Mouse (Mus musculus) urinary bladder, postnatal 14 days (tissue): ENCODE results near the gene Acoxl.

Source experiments
- DNase-seq: peaks from one replicate; pipeline ENCODE4 v3.0.0; 2021; ENCODE audit warnings: low spot score

Gene Acoxl

DNA sequence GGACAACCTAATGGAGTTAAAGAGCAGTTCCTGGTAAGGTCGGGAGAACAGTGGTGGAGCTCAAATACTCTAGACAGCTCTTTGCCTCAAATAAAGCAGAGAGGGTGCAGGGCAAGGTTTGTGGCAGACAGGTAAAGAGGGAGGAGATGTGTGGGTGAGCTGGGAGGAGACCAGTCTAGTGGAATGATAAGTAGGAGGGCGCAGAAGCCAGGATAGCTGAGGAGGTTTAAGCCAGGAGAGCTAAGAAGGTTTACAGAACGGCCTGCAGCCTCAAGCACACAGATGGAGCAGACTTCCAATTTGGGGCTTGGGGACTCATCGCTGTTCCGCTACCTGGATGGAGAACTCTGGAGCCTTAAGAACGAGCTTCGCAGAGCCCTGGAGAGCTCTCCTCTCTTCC is at the start of gene Acoxl:
Acoxl (plus strand) TSS at position 301 of the 400 bp plus-strand sequence.
- no peak for DNase-seq

DNA sequence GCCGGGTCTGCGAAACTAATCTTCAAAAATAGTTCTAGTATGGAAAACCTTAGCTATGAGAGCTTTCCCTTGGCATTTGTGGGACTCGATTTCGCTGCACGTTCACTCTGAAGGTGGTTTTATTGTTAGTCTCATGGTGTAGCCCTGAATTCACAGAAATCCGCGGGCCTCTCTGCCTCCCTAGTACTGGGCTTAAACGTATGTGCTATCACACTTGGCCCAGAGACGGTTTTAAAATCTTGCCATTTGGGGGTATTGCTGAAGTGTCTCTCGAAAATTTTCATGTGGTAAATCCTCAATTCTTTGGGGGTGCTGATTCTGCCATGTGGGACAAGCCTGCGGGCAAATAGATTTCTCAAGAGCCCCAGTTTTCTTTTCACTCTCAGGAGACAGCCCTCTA is 49.5 kb upstream of the Acoxl start:
- no peak for DNase-seq

DNA sequence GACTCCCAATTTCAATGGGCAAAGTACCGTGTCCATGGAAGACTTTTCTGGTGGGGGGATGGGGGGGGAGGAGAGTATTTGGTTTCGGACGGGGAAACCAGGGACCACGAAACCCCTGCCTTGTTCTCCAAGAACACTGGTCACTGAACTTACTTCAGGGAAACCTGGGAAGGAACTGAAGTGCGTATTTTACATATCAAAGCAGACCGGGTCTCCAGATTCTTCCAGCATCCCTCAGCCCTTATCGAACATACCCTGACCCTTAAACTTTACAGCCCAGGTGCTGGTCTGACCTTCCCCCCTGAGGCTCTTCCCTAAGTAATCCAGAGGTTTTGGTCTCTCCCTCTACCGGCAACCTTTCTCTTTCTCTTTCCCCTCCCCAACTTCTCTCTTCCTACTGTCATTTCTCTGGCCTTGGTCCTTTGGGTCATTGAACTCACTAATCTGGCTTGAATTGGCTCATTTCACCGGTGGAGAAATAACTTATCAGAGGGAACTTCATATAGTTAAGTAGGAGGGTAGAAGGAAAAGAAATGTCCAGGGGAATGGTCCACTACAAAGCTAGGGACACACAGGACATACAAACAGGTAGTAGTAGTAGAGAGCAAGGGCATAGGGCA is 48.9 kb upstream of the Acoxl start:
- no peak for DNase-seq

DNA sequence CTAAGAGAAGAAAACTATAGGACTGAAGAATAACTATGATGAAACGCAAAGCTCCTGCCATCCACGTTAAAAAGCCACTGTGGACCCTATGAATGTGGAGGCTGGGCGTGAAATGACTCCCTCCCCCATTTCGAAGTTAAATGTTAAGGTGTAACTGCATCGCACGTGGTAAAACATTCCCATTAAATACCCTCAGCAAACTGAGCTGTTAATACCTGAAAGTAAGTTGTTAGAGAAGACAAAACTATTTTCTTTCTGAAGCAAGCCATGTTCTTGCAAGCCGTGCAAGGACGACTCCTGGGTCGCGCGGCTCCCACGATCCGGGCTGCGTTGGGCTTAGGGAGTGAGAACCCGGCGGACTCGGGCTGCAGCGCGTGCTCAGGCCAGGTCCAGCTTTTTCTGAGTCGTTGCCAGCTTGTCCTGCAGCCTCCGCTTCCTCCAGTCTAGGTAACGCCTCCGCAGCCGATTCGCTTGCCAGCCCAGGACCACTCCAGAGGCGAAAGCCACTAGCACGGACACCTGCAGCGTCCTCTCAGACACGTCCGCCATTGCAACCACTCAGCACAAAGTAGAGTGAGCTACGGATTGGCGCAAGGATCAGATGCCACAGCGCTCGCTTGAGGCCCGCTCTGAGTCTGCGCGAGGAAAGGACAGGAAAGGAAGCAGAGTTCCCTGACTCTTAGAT is 46.6 kb upstream of the Acoxl start, which contains the start of gene Mtln:
Mtln (minus strand) TSS at position 570 of the 685 bp plus-strand sequence.
- peak; percentile 88 for DNase-seq

DNA sequence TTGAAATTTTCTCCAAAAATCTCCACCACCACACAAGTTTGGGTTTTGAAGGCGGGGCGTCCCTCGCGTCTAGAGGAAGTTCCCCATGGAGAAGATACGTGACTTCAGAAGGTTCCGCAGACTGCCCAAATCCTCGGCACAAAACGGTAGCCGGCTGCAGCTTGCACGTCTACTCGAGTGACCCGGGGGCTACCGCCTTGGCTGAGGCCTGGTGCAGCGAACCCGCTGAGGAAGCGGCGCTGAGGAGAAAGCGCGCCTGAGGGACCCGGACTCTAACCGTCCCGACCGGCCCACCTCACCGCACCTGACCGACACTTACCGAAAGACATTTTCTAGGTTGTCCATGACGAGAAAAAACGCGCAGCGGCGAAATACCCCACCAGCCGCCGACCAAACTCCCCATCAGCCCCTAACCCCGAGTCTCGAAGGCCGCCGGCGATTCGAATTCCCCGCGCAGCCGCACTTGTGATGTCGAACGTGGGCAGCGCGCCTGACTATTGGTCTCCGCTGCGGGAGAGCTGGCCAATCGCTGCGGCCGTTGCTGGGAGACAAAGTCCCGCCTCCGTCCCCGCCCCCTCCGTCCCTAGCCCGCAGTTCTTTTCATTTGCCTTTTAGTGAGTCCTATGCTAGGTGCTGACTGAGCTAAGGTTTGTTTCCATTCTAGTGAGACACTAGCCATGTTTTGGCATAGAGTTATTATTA is 7.1 kb upstream of the Acoxl start, which contains the start of gene Bub1:
Bub1 (minus strand) TSS at position 465 of the 702 bp plus-strand sequence.
- peak; percentile 96 for DNase-seq

DNA sequence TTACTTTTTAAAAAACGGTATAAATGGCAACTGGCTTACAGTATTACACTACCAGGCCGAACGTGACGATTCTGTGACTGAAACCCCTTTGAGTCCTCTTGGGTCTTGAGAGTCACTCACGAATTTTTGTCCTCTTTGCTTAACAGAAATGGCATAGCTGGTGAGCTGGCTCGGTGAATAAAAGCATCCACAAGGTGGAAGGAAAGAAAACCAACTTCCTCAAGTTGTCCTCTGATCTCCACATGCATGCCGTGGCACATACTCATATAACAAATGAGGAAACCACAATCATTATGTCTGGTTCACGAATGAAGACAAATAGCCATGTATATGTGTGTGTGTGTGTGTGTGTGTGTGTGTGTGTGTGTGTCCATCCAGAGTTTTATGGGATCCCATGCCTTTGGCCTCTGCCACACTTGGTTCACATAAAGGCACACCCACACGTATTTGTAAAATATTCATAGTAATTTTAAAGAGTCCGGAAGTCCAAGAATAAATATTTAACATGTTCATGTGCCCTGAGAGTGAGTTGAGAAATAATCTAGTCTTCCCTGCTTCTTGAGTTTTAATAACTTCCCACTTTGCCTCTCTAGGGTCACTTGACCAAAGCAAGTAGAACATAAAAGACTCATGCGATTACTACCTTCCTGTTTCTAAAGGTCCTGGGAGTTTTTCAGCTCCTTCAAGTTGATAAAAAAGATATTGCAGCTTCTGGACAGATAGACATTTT is 6.4 kb upstream of the Acoxl start:
- no peak for DNase-seq

DNA sequence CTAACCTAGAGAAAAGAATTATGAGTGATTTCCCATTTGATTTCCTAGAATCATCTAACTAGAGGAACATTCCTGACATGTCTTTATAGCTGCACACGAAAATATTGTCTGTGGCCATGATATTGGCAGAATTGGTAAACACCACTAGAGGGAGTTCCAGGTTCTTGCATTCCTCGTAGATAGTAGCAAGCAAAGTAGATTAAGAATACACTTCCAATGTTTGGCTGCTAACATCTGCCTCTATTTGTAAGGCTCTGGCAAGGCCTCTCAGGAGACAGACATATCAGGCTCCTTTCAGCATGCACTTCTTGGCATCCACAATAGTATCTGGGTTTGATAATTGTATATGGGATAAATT is 5.9 kb upstream of the Acoxl start:
- DNase-seq = no peak

DNA sequence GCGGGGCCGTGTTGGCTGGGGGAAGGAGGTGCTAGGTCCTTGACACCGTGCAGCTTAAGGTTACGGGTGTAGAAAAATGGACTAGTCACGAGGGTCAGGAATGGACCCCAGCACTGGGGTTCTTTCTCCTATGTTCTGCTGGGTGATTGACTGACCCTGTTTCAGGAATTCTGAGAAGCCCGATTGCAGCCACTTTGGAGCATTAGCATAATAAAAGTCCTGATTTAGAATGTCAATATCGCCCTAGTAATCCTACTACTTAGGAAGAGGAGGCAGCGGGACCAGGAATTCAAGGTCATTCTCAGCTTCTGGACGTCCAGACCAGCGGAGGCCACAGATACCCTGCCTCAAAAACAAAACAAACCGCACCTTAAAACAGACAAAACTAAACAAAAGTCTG is 749 bp downstream of the Acoxl start:
- no peak for DNase-seq

DNA sequence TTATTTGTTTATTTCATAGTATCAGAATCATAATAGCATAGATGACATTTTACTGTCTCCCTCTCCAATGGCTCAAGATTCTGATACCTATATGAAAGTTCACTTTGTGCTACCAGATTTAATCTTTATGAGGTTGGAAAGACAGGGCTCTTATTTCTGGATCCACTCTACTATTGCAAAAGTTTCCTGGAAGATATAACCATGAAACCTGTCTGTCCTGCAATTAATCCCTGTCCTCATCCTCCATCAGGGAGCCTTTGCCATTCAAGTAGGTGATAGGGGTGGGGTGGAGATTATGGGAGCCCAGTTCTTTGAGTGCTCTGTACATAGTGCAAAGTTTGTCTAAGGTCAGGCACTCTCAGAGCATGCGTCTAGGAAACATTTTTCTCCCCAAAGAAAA is 2.7 kb downstream of the Acoxl start:
- no peak for DNase-seq

DNA sequence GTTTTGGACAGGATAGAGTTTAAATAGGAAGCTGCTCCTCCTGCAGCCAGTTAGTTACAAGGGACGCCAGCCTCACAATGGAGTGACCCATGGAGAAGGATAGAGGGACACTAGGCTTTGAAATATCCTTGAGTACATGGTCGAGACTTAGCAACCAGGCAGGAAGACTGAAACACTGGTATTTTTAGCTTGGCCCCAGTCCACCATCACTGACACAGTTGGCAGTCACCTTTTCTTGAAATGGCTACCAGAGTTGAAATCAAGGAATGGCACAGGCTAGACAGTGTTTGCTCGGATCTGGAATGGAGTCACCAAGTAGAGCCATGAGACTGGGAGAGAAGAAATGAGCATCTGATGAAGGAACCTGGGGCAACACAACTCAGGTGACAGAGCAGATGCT is 3.7 kb downstream of the Acoxl start:
- no peak for DNase-seq

DNA sequence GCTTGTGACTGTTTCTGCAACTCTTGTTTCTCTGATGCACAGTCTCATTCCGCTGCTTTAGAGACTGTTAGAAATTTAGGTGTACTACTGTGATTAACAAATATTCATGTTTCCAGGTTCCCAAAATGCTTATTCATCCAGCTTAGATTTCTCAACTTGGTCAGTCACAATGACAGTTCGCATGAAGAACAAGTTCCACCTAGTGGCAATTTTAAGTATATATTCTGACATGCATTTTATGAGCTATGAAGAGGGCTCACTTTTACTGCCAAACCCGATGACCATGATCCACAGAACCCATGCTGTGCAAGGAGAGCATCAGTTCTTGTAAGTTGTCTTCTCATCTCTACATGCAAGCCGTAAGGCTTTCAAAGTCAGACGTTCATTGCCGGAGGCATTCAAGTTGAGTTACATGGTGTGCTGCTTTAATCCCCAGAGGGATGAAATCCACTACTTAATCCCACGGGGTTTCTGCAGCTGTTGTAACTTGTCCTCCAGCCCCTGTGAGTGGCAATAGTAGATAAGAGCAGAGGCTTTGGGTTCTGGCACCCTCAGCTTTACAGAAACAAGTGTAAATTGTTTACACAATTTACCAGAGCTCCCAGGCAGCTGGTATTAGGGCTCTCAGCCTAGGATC is 6.8 kb downstream of the Acoxl start:
- DNase-seq = no peak

DNA sequence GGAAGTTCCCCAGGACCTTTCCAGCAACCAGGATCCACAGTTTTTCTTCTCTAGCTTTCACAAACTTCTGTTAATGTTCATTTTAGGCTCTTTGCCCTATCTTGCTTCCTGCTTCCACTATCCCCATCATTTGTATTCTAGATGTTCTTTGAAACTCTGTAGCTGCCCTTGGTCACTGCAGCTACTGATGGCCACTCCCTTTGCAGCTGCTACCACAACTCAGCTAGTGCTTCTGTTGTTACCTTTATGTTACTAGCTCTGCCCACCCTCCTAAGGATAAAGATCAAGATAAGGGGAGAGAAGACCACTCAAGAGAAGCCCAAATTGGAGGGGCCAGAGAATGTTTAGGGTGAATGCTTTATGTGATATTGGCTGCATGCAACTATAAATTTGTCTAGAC is 7.3 kb downstream of the Acoxl start:
- no peak for DNase-seq

DNA sequence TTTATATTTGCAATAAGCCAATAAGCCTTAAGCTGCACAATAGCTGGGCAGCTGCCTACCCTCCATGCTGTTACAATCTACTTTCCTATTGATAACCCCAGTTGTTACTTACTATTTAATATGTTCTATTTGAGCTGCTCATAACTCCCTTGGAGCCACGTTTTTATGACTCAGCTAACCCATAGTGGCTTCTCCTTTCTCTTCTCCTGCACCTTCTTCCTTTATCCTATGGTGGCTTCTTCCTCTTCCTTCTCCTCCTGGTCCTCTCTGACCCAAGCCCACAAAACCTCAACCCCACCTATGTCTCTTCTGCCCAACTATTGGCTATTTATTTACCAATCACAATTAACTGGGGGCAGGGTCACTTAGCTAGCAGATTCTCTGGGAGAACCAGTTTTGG is 7.9 kb downstream of the Acoxl start:
- DNase-seq = no peak

DNA sequence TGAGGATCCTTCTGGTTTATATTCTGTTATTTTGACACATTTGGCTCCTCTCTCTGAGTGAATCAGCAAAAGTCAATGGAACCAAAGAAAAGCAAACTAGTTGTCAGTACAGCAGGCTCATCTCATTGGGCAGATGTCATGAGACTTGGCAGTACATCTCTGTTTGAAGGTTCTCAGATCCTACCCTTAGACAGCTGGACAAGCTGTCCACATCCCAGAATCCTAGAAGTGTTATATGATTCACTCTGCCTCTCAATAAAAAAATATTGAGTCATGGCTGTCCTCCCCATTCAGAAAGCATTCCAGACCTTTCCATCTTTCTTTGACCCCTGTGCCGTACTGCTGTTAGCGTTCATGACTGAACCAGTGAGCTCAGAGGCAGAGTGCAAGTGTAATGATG is 11.7 kb downstream of the Acoxl start:
- no peak for DNase-seq

DNA sequence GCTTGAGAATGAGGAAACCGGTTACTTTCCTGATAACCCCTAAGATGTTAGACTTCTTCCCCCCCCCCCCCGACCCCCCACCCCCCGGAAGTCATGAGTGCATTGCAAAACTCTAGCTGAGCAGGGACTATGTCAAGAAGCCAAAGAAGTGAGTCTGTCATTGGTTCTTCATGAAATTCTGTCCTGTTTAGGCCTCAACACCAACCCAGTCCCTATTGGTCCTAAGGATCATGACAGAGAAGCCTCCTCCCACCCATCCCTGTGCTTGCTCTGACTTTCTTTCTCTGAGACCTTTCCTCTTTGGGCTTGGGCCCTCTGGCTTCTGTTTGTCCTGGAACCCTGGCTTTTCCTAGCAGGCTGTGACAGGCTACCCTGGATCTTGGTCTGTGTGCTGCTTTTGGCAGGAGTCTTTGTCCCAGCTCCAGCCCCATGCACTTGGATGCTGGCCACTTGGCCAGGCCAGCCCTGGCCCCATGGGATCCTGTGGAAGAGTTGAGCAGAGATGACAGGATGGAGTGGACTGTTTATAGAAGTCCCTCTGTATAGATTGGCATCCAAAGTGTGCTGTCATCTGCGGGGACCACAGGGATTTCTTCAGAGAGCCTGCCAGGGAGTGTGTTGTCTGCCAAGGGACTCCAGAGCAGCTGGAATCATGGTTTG is 15.8 kb downstream of the Acoxl start:
- peak; percentile 56 for DNase-seq

DNA sequence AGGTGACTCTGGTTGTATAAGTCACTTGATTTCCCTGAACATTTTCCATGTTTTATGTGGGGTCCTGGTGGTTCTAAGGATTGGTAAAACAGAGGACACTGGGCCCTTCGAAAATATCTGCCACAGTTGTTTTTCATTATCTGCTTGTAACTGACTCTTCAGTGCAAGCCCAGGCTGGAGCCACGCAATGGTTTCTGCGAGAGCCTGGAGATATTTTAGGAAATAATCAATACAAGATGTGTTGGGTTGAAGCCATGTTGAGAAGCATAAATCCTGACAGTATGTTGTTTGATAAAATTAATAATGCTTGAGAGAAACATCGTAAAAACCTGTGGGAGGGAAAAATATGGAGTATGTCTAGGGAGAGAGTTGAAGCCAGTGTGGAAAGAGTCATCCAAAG is 25.7 kb downstream of the Acoxl start:
- no peak for DNase-seq

DNA sequence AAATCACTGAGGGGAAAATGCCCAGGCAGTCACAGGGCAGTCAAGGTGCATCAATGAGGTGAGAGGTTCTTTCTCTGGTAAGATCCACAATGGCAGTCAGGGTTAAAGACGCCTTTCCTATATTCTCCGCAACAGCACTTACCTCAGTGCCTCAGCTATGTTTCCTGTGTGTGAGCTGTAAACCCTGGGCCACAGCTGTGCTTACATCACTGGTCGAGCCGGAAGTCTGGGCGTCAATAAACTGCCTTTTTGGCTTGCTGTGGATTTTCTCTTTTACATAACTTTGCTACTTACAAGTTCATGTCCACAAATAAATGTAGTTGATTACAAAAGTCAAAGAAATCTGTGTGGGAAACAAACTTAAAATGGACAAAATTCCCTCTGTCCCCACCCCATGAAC is 42.4 kb downstream of the Acoxl start:
- no peak for DNase-seq

DNA sequence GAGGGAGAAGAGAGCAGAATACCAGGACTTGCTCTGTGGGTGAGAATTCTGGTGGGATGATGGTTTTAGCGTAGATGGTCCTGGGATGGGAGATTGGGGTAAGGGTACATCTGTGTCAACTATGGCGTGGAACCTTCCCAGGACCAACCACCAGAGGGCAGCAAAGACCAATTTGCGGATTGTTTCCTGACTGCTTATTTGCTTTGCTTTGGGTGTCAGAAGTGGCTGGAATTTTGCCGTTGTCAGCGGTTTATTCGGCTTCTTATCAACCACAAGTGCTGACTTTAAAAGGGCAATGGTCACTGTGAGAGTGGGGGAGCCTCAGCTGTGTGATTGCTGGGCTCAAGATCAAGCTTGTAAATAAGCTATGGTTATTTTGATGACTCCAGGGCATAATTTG is 50.8 kb downstream of the Acoxl start:
- DNase-seq = peak; percentile 85

DNA sequence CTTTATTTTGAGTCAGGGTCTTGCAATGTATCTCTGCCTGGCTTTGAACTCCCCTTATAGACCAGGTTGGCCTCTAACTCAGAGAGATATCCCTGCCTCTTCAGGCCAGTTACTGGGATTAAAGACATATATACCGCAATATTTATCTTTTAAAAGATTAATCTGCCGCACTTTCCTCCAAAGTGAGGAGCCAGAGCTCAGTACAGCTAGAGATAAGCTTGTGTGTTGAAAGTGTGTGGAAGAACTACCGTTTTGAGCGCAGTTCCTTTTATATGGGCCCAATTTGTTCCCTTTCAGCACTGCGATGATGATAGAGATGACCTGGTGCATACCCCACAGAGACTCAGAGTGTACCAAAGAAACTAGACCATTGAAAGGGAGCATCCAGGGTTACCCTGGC is 51.3 kb downstream of the Acoxl start:
- no peak for DNase-seq

DNA sequence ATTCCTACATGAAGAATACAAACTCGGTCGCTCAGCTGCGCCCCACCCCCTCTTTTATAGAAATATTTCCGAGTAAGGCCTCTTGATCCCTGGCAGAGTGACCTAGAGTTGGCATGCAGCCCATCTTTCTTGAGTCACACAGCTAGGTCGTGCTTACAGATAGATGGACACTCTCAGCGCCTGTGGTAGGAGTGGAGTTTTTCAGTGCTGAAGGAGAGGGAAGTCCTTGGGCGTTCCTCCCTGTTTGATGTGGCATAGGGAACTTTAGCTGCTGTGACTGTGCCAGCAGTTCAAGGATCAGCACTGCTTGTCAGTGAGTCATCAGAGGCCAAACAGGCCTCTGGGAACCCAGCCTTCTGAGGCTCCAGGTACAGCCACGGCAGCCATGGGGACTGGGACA is 51.9 kb downstream of the Acoxl start:
- DNase-seq = peak; percentile 78

DNA sequence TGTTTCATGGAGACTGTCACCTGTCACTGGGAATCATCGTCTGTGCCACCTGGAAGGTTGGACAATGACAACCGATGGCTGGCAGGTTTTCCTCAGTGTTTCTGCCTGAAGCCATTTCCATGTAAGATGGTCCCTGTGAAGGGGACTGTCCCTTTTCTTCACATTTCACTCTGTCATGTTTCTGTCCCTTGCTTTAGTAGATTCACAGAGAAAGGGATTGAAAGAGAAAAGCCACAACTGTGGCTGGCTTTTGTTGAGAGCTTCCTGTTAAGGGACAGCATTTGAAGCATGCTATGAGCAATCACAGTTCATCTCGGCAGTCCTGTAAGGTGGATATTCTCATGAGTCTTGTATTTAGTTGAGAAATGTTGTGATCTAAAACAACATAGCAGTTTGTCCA is 52.4 kb downstream of the Acoxl start:
- no peak for DNase-seq

DNA sequence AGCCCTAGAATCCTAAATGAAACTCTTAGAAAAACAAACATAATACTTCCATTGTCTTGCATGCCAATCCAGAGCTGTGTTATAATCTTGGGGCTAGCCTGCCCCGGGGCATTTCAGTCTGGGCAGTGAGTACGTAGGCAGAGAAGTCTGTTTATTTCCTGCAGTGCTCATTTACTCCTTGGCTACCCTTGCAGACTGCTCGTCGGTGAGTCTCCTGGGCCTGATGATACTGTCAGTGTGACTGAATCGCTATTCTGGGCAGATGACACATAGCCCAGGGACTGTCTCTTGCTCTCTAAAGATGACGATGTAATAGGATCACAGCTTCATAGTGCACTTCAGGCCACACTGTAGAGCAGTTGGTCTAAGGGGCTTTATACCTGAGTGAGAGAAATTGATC is 56.2 kb downstream of the Acoxl start:
- no peak for DNase-seq
